Mouse (Mus musculus): ENCODE data around the gene Slc24a4. TPM values are rescaled to one million over a fixed set of nuclear protein-coding genes. Genes with fewer than 3 reads are reported as not detected.

Slc24a4 gene
- total RNA-seq, 2 experiments from 2014 or later, result 0.26 to 0.32 TPM

DNA sequence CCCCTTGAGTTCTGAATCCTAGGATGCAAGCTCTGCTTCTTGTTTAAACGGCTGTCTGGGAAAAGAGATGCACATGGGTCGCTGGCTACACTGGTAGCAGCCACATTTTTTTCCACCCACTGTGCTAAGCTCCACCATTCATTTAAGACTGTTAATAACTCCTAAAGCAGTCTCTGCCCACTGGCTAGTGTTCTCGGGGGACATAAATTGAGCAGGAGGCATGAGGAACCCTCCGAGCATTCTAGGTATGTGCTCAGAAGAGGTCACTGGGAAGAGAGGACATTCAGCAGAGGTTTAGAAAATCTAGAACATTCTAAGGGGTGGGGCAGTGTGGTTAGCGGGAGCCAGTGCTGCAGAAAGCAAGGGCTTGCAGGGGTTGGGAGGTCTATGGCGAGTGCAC lies 156.8 kb downstream of the Slc24a4 start:
- no peak for DNase-seq

DNA sequence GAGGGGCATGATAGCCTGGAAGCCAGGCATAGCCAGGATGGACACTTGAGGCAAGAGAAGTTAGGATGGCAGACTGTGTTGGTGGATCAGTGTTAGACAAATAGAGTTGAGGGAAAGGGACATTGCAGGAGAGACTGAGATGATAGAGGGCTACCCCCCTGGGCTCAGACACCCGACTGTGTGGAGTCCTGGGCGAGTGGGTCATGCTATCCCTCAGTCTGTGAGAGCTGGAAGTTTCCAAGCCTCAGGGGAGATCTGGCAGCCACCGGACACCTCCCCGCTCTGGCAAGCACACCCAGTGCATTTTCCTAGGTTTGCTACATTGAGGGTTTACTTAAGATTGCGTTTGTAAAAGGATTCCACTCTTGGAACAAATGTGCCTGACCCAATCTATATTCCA lies 157.2 kb downstream of the Slc24a4 start:
- DNase-seq, result no peak

DNA sequence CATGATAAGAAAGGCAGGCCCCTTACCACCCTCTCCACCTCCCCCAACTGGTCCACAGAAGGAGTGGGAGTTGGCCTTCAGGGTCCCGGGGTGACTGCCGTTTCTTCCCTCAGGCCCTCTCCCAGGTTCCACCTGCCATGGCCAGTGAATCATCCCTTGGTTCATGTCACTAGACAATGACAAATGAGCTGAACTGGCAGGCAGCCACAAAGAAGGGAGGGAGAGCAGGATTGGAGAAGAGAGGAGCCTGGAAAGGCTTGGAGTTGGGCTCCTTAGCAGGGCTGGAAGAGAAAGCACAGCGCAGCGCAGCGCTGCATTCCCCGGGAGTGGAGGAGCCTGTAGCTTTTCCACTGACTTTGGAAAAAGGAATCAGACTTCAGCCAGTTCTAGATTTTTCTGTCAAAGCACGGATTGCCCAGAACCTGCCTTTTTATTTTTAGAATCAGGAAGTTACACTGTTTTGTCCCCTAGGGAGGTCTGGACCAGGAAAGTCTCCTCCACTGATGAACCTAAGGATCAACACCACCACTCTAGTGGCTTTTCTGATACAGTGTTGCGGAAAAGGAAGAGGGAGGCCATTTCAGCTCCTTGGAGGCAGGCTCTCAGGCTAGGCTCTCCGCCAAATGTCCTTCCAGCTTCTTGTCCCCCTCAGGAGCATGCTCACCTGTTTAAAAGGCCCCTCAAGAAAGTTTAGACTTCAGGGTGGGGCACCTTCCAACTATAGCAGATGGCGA lies 158.3 kb downstream of the Slc24a4 start:
- DNase-seq, result peak; percentile 71

DNA sequence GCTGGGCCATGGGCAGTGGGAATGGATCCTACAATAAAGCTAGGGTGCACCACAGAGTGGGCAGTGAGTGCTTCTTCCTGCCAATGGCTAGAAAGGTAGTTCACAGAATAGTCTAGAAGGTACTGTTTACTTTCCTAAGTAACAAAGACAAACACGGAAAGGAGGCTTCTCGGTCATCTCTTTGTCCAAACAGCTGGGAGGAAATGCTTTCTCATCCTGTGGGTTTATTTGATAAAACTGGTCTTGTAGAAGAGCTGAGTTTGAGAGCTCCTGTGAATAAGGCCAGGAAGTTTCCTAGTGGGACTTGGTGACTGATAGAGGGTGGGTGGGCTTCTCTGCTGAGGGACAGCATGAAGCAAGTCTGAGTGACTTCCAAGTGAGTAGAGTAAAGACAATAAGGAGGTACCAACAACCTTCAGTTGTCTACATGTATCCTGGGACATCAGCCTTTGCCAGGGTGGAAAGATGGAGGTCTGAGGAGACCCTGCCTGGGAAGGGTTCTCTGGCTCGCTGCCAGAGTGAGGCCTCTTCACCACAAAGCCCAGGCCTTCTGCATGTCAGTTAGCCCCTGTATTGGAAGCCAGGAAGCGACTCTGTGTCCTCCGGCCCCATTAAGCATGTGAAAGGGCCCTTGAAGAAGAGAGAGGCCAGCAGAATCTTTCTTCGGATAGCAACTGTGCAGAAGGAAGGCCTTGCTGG lies 159.5 kb downstream of the Slc24a4 start:
- no peak for DNase-seq

DNA sequence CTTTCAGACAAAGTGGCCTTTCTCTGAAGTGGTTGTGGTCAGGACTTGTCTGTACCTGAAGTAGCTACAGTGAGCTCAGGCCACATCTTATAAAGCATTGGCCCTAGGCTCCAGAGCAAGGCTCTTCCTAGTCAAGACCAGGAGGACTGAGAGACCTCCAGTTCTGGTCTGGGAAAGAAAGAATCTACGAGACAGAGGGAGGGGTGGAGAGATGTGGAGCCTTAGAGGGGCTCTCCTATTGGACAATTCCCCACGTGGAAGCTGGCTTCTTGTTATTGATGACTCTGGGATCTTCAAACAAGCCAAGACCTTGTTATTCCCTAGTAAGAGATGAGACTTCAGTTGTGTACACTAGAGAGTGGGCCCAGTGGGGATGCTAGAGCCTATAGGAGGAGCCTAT lies 160.3 kb downstream of the Slc24a4 start:
- no peak for DNase-seq

DNA sequence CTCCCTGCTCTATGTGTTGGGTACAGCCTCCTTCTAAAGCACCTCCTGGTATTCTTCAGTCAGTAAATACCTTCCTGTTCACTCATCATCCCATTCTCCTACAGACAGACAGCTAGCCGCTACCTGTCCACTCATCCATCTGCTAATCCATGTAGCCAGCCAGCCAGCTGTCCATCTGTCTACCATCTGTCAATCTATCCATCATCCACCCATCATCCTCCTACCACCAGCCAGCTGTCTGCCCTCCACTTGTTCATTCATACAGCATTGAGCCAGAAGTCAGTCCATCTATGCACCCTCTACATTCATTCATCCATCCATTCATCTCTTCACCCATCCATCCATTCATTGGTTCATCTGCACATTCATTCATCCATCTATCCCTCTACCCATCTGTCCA lies 161.0 kb downstream of the Slc24a4 start:
- no peak for DNase-seq

DNA sequence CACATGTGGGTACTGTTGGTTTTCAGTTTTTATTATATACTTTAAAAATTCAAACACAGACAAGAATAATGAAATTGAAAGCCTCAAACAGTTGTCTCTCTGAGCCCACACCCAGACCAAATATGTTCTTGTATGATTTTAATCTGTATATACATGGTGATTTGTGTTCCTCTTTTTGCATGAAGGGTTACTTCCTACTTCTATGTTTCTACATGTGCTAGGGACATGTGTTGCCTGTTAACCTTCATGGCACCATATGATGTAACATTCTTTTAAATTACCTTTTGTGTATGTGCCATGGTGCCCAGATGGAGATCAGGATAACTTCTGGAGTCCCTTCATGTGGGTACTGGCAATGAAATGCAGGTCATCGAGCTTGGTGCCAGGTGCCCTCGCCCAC lies 162.1 kb downstream of the Slc24a4 start:
- no peak for DNase-seq

DNA sequence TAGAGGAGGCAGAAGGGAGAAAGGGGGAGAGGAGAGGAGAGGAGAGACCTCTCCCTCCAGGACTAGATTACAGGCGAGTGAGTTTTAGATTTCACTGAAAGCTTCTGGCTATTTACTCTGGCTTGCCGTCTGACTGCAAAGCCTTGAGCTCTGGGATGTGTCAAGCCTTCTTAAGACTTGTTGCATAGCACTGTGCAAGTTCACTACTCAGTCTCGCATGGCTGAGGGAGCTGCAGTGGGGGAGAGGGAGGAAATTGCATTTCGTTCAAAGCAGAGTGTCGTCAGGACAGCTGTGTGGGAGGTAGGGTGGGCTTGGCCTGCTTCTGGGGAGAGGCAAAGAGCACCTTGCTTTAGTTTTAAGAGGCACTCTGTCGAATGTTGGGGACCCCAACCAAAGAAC lies 163.2 kb downstream of the Slc24a4 start:
- no peak for DNase-seq

DNA sequence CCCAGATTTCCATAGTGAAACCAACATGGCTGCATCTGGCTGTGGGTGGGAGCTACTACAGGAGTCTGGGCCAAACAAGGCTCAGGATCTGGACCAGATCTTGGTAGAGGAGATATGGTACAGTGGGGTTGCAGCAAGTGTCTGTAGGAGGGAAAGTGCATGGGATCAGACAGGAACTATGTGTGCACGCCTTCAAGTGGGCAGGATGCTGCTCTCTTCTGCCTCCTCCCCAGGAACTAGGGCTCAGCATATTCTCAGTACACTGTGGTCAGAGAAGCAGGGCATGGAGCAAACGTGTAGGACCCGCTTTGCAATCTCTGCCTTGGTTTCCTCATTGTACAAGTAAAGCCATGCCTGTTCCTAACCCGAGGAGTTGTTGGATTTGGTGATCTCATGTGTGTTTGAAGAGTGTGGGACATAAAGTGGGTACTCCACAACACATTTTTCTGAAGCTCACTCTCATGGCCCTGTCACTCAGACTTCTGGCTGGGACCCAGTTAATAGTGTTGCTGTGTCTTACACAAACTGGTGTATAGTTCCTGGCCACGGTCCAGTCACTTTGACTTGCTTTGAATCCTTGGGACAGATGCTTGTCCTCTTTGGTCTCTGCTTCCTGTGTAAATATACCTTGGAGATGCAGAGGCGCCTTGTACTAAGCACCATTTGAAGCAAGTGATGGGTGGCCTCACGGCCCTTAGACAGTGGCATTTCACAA lies 164.1 kb downstream of the Slc24a4 start:
- DNase-seq, result no peak

DNA sequence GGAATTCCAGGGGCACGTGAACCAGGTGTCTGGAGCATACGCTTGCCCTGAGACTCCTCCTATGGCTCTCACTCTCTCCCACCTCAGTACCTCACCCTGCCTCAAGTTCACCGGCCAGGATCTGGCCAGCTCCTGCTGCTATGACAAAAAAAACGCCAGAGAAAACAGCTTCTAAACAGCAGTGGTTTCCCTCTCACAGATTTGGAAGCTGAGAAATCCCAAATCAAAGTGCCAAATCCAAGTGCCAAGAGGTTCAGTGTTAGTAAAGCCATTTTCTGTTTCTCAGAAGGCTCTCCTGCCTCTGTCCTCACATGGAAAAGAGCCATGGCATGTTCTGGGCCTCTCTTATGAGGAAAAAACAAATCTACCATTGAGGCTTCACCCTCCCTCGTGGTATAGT lies 166.1 kb downstream of the Slc24a4 start:
- no peak for DNase-seq

DNA sequence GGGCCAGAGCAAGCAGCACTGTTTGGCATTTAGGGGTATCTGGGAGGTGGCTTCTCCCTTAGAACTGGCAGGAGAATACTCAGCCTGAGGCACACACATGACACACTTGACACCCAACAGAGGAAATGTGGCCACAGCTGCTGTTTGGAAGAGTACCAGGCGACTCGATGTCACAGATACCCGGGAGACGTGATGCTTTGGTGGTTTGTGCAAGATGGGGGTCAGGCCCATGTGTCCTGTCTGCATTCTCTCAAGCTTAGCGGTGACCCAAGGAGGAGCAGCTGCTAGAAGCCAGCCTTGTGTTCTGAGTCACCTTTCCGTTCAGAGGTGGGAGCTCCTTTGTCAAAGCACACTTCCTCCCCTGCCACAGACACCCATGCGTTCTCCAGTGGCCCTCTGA lies 166.7 kb downstream of the Slc24a4 start:
- no peak for DNase-seq

DNA sequence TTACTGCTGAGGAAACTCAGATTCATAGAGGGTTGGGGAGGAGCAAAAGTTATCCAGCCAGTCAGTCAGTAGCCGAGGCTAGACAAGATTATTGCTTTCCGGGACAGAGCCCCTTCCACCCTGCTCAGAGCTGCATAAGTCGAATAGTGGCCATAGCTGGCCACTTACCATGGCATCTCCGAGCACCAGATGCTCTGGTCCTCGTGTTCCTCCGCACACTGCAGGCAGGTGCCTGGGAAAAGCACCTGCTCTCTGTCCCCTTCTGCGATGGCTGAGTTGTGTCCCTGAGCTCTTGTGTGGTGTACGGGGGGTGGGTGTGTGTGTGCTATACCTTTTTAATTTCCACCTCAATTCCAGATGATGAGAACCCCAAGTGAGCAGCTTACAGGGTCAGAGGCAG lies 167.1 kb downstream of the Slc24a4 start:
- no peak for DNase-seq

DNA sequence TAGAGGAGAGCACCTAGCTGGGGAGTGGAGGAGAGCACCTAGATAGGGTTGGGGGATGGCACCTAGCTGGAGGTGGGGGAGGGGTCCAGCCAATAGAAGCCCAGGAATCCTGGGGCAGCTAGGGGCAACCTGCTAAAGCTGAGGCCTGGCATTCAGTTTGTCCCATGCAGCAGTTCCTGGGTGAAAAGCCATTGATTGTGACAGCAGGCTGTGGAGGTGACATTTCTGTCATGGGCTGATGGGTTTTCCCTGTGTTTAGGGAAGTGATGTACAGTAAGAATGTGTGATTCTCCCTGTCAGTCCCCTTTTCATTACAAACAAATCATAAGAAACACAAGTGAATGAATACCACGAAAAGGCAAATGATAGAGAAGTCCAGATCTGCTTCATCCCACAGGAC lies 167.8 kb downstream of the Slc24a4 start:
- DNase-seq, result no peak

DNA sequence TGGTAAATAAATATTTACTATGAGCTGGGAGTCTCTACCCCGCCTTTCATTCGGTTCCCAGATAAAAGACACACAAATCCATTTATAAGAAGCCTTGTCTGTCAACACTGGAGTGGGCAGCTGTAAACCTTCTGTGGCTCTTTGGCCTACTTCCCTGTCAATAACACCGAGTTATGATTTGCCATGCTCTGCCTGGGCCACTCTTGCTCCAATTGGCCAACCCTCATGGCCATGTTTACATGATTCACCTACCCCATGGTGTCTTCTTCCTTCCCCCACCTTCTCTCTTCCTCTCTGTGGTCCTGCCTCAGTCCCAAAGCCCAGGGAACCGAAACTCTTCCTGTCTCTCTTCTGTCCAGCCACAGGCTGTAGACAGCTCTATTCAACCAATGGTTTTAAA lies 168.4 kb downstream of the Slc24a4 start:
- no peak for DNase-seq

DNA sequence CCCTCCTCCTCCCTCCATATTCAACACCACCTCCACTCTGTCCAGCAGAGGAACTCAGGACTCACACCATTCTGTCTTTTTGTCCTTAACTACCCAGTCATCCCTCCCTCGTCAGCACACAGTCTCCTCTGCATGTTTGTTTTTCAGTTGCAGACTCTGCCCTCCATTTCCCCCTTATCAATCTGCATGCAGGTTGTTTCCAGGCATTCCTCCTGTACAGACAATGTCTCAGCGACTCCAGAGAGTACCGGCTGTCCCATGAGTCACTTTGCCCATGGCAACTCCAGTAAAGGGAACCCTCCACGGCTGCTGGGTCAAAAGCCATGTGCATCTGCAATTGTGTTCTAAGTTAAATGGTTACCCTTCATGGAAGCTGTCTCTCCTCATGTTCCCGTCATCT lies 170.7 kb downstream of the Slc24a4 start:
- DNase-seq, result no peak

DNA sequence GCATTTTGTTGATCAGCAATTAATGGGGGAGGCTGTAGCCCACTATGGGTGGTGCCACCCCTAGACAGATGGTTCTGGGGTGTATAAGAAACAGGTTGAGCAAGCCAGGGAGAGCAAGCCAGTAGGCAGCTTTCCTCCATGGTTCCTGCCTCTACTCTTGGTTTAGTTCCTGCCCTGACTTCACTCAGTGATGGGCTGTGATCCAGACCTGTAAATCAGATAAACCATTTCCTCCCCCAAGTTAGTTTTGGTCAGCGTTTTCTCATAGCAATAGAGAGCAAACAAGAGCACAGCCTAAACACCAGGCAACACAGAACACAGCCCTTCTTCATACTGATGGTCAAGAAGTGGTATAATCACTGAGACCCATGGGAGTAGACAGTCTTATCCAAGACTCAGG lies 173.1 kb downstream of the Slc24a4 start:
- DNase-seq, result no peak

DNA sequence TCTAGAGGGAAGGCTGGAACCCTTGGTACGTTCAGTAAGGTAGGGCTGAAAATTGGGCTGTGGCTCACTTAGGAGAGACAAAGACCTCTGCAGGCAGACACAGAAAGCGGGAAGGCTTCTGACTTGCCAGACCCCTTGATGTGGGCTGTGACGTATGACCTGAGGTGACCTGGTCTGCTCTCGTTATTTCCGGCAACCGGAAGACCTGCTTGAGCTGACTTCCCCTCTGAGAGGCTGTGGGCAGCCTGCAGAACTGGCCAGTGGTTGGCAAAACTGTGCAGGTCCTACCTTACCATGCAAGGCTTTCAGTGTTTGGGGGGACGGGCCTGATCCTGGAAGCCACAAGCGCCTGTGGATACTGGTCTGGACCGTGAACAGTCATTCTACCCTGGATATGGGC lies 173.8 kb downstream of the Slc24a4 start:
- DNase-seq, result no peak

DNA sequence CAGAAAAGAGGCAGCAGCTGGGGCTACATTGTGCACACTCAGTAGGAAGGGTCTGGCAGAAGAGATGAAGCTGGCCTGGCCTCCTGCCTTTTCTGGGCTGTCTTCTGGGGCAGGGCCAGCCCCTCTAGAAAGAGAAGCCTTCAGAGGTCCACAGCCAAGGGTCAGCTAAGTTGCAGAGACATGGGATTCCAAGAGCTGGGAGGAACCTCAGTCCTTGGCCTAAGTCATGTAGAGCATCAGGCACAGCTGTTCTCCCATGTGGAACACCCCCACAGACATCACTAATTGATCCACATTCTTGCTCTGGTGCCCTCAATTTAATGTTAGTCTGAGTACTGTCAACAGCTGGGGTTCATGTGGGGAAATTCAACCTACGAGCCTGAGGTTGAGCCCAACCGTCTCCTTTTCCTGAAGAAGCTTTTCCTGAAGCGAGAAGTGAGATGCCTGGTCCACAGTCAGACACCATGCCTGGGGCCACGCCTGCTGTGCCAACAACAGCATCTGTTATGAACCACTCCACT lies 174.4 kb downstream of the Slc24a4 start:
- peak; percentile 81 for DNase-seq

DNA sequence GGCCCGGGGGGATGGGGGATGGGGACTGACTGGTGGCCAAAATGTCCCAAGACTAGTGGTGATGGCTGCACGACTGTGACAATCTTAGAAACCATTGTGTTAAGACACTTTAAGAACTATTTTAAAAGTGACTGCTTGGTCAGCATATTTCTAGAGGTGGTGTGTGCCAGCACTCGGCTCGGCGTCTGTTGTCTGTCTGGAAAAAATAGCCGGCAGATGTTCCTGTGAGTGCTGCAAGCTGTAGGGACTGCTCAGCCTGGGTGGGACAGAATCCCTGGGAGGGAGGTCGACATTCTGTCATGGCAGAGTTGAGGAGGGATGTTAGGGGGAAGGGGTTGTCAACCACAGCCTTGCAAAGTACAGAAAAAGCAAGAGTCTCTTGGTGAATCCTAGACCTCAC lies 175.3 kb downstream of the Slc24a4 start:
- DNase-seq, result no peak

DNA sequence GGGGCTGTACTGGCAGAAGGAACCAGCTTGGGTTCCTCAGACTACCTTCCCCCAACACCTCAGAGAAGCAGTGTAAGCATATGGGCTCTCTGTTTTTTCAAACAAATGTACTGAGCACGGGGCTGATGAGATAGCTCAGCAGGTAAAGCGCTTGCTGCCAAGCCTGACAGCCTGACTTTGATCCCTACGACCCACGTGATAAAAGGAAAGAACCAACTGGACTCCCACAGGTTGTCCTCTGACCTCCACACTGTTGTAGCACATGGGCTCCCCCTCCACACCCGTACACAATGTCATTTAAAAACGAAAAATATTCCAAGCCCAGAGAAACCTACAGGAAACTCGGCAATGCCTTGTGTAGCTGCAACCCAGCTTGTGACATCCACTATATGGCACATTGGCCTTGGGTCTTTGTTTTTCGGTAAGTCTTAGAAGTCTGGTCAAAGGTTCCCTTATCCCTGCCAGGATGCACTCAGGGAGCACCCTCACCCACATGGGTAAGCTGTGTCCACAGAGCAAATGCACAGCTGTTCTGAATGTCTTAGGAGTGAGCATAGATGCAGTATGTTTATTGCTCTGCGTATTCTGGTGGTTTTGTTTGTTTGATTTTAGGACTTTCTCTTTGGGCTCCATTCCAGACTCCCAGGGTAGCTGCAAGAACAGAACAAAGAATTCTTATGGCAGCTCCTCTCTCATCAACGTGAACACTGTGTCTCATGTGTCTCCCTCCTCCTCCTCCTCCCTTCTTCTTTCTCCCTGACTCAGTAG lies 176.7 kb downstream of the Slc24a4 start:
- DNase-seq, result no peak

DNA sequence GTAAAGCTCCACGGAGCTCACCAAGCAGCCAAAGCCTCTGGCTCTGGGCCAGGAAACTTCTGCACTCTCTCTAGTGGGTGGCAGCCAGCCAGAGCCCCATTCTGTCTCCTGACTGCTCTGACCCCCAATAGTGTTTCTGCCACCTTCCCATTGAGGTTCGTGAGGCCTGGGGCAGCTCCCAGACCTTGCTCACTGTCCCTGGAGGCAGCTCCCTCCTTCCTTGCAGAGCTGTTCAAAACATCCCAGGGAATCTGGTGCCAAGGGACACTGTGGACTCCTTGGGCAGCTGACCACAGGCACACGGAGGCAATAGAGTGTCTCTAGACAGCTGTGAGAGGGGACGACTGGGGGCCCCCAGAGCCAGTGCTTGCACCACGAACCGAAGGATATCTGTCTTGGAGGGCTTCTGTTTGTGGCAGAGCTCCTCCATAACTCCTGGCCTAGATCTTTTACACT lies 179.5 kb downstream of the Slc24a4 start:
- peak; percentile 71 for DNase-seq

DNA sequence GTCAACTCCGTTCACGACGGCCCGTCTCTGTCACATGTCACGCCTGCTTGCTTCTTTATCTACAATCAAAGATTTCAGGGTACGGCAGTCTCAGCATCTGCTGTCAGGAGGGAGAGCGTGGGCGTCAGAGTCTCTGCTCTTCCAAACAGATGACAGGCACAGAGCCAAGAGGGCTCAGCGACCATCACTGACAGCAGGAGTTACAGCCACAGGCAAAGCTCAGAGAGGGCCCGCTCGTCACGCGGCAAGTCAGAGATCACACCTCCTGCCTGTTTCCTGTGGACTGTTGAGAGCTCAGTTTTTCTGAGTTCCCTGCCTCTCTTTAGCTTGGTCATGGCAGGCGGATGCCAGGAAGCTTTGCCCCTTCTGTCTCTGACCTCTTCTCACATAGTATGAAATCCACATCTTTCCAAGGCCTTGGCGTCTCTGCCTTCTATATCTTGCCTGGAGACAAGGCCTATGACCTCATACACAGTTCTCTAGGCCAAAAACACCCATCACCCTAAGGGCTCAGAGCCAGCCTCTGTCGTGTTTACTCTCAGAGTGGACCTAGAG lies 180.0 kb downstream of the Slc24a4 start:
- no peak for DNase-seq
